ENCODE assay signal across 8 mouse cellular contexts in genomic region chr7:143460217-143460834, GRCm38 (mm10). TPM values are rescaled to one million over a fixed set of nuclear protein-coding genes. Genes with fewer than 3 reads are reported as not detected.
DNase-seq lines count a peak whose midpoint lies in the region; ATAC-seq and TF ChIP-seq lines count a peak whose summit lies in the region.

No protein-coding gene starts in this region.

- peaks cover 28% of the 10 kb centered on the region for H3K9me3 ChIP-seq in heart, embryonic 12.5 days (replicated peaks)
- H3K9me3 ChIP-seq in hindbrain, embryonic 10.5 days: peaks cover 50% of the 10 kb centered on the region

- no peak for ATAC-seq in heart, embryonic 12.5 days (ENCODE audit: insufficient number of reproducible peaks, low FRiP score)
- ATAC-seq in activated CD4-positive, CD25-positive, alpha-beta regulatory T cell, adult 4 months: no peak

- peak overlapping the region; percentile 73 for H3K4me2 ChIP-seq in heart, embryonic 12.5 days

- no peaks in the 10 kb centered on the region for H3K36me3 ChIP-seq in heart, embryonic 12.5 days
- 0 out of 2 replicates have a peak, but pooled peaks cover 10% of the 10 kb centered on the region for H3K36me3 ChIP-seq in hindbrain, embryonic 10.5 days

- H3K4me3 ChIP-seq in heart, embryonic 12.5 days: peak overlapping the region; percentile 59
- H3K4me3 ChIP-seq in bone marrow macrophage, adult 2 months (ENCODE audit: insufficient read depth, low read length): peak overlapping the region; percentile 26
- H3K4me3 ChIP-seq in hindbrain, embryonic 10.5 days: peak overlapping the region; percentile 62

- H3K9ac ChIP-seq in heart, embryonic 12.5 days: peak overlapping the region; percentile 85

- no peak for TF ChIP-seq POLR2A in bone marrow macrophage, adult 2 months (IDR thresholded peaks at IDR 0.05; ENCODE audit: borderline replicate concordance, low read depth, low read length)

- 29% methylated on average over 60 of the region's 60 CpGs for WGBS in heart, embryonic 12.5 days
- 41% methylated on average over 60 of the region's 60 CpGs for WGBS in hindbrain, embryonic 10.5 days

- peaks cover 15% of the 10 kb centered on the region; the same call in 1 of the 2 replicates for H3K27me3 ChIP-seq in heart, embryonic 12.5 days (replicated peaks)
- peaks cover 76% of the 10 kb centered on the region for H3K27me3 ChIP-seq in hindbrain, embryonic 10.5 days (ENCODE audit: insufficient read depth, poor library complexity, severe bottlenecking)

- H3K4me1 ChIP-seq in heart, embryonic 12.5 days (replicated peaks): peaks cover 37% of the 10 kb centered on the region
- H3K4me1 ChIP-seq in bone marrow macrophage, adult 2 months (ENCODE audit: control insufficient read depth, insufficient read depth, low read length): no peaks in the 10 kb centered on the region
- peaks cover 58% of the 10 kb centered on the region for H3K4me1 ChIP-seq in hindbrain, embryonic 10.5 days (replicated peaks)

- intact Hi-C loops in left cerebral cortex, postnatal 36 days (cut with DNase I): loop anchor here (5.0 to 10.0 kb wide), 3 partner anchors 93 to 456 kb away; partner anchors contain the start of gene Tspan32

- no peak for TF ChIP-seq CTCF in bone marrow macrophage, adult 2 months (IDR thresholded peaks at IDR 0.05; ENCODE audit: low read depth, low read length)

- DNase-seq in heart, adult 8-10 months (ENCODE audit: low spot score): no peak
- no peak for DNase-seq in hindbrain, embryonic 10.5 days (ENCODE audit: low spot score)
- peak; percentile 31 to 52 for DNase-seq in lung, postnatal 4 days
- no peak for DNase-seq in c-Kit-positive CD71-positive TER-119-positive erythroid progenitor cells, embryonic 14.5 days (ENCODE audit: low spot score)
- no peak for DNase-seq in left cerebral cortex, postnatal 36 days (ENCODE audit: low spot score in 2 of 2)

- peak overlapping the region; percentile 77 for H3K27ac ChIP-seq in heart, embryonic 12.5 days (ENCODE audit: poor library complexity, severe bottlenecking)
- H3K27ac ChIP-seq in bone marrow macrophage, adult 2 months (ENCODE audit: insufficient read depth, low read depth, low read length): no peak overlapping the region
- peak overlapping the region; percentile 90 for H3K27ac ChIP-seq in hindbrain, embryonic 10.5 days

RNA-seq across cellular contexts. Expression of gene Cdkn1c, which starts 0.5 kb away (rescaled TPM):
- polyA plus RNA-seq in heart, embryonic 12.5 days (2016; fragmentation: Nextera tagmentation; extraction: Ambion mirVana): 1,218 and 1,354 TPM in 2 replicates
- 10 to 100 TPM; 27.9 to 44.7 (median 34.9) TPM for total RNA-seq in heart, adult 8-10 months (2022)
- polyA plus RNA-seq in bone marrow macrophage, adult 2 months (2012; ENCODE audit: insufficient read depth, insufficient read length, missing spikeins): 8.5 and 11.8 TPM in 2 replicates
- polyA plus RNA-seq in hindbrain, embryonic 10.5 days (2016; fragmentation: Nextera tagmentation; extraction: Ambion mirVana): 438 and 682 TPM in 2 replicates
- under 1 TPM; 0.24 to 0.41 TPM for polyA plus RNA-seq in activated CD4-positive, CD25-positive, alpha-beta regulatory T cell, adult 4 months (2017; shearing (Covaris generic))
- 10 to 100 TPM; 11.9 to 14.2 TPM for total RNA-seq in left cerebral cortex, postnatal 36 days (2021)

RNA-seq across cellular contexts. Expression of gene Slc22a18, which starts 13.2 kb away (rescaled TPM):
- 0.90 and 0.91 TPM in 2 replicates for polyA plus RNA-seq in heart, embryonic 12.5 days (2016; fragmentation: Nextera tagmentation; extraction: Ambion mirVana)
- total RNA-seq in heart, adult 8-10 months (2022): under 1 TPM; 0.52 to 0.85 (median 0.54) TPM
- polyA plus RNA-seq in bone marrow macrophage, adult 2 months (2012; ENCODE audit: insufficient read depth, insufficient read length, missing spikeins): 1.6 and 2.4 TPM in 2 replicates
- 0.39 and 0.58 TPM in 2 replicates for polyA plus RNA-seq in hindbrain, embryonic 10.5 days (2016; fragmentation: Nextera tagmentation; extraction: Ambion mirVana)
- under 1 TPM in 1 of 2 experiments, not detected in 1; 0.32 TPM for polyA plus RNA-seq in activated CD4-positive, CD25-positive, alpha-beta regulatory T cell, adult 4 months (2017; shearing (Covaris generic))
- total RNA-seq in left cerebral cortex, postnatal 36 days (2021): under 1 TPM; 0.34 to 0.89 TPM

RNA-seq across cellular contexts. Expression of gene Phlda2, which starts 42.6 kb away (rescaled TPM):
- polyA plus RNA-seq in heart, embryonic 12.5 days (2016; fragmentation: Nextera tagmentation; extraction: Ambion mirVana): 1.7 and 2.2 TPM in 2 replicates
- total RNA-seq in heart, adult 8-10 months (2022): not detected
- polyA plus RNA-seq in bone marrow macrophage, adult 2 months (2012; ENCODE audit: insufficient read depth, insufficient read length, missing spikeins): not detected in 2 replicates
- polyA plus RNA-seq in hindbrain, embryonic 10.5 days (2016; fragmentation: Nextera tagmentation; extraction: Ambion mirVana): 0.92 and 1.5 TPM in 2 replicates
- not detected for polyA plus RNA-seq in activated CD4-positive, CD25-positive, alpha-beta regulatory T cell, adult 4 months (2017; shearing (Covaris generic))
- total RNA-seq in left cerebral cortex, postnatal 36 days (2021): not detected

Comparison
In these comparisons a context has a peak if more than half of its experiments do, and no peak if none do; other contexts are left out.
1. DNase-seq: peak in lung, postnatal 4 days (2 of 2); none in heart, adult 8-10 months (single experiment), hindbrain, embryonic 10.5 days (single experiment), c-Kit-positive CD71-positive TER-119-positive erythroid progenitor cells, embryonic 14.5 days (single experiment) and left cerebral cortex, postnatal 36 days (0 of 2).
2. RNA of gene Cdkn1c, which starts 0.5 kb away (polyA plus RNA-seq): 1,218 to 1,354 TPM in heart, embryonic 12.5 days and 438 to 682 TPM in hindbrain, embryonic 10.5 days; 8.5 to 11.8 TPM in bone marrow macrophage, adult 2 months and 0.24 to 0.41 TPM in activated CD4-positive, CD25-positive, alpha-beta regulatory T cell, adult 4 months; every median in the first group is over 10 times any median in the second.
3. Peak in every context shown above with its lines, with median percentiles within 50 percentile points of each other: H3K4me3 ChIP-seq.